Mouse (Mus musculus) macrophage (primary cell): ENCODE data around the gene Top2a. TPM values are rescaled to one million over a fixed set of nuclear protein-coding genes. Genes with fewer than 3 reads are reported as not detected.

Experiments
- H3K27ac ChIP-seq: fragments of 350-480 bp; formaldehyde crosslinking; 2 replicates; pipeline ENCODE4 v1.9.0; 2021
- H3K36me3 ChIP-seq: fragments of 350-480 bp; formaldehyde crosslinking; 2 replicates; pipeline ENCODE4 v1.9.0; 2021; ENCODE audit errors: inconsistent target
- H3K4me3 ChIP-seq: fragments of 350-480 bp; formaldehyde crosslinking; 2 replicates; pipeline ENCODE4 v1.9.0; 2021; ENCODE audit errors: inconsistent target
- H3K79me2 ChIP-seq: fragments of 350-480 bp; formaldehyde crosslinking; 2 replicates; pipeline ENCODE4 v1.9.0; 2021; ENCODE audit errors: inconsistent target
- WGBS: methylation state at CpG from one replicate; pipeline ENCODE4 v1.1.7; 2026; ENCODE audit warnings: inconsistent platforms; ENCODE audit not compliant: missing documents; 5-methylcytosine and 5-hydroxymethylcytosine counted together
- polyA plus RNA-seq: library from polyadenylated mRNA; stranded (reverse); fragments of 250-400 nt; gene quantifications from 3 replicates; pipeline ENCODE4 v1.2.4, GENCODE M21; 2018; ENCODE audit warnings: inconsistent platforms

Top2a gene
- polyA plus RNA-seq, 1 experiment from 2014 or later = 27.0 TPM

- Histone ChIP-seq H3K4me3 (no peak overlapping the region), H3K27ac (no peak overlapping the region), H3K36me3 (no peaks in the 10 kb centered on the region), H3K79me2 (no peaks in the 10 kb centered on the region)
- 1% methylated on average over 90 of the region's 94 CpGs for WGBS
These were observed 41.8 kb downstream of the Top2a start for GRCm38 (mm10) chr11:98981997-98982772.

GRCm38 (mm10) chr11:98981289-98981996 lies 42.5 kb downstream of the Top2a start:
- Histone ChIP-seq H3K27ac (no peak overlapping the region), H3K36me3 (no peaks in the 10 kb centered on the region), H3K79me2 (no peaks in the 10 kb centered on the region), H3K4me3 (no peak overlapping the region)
- 51% methylated on average over 17 of the region's 20 CpGs for WGBS

GRCm38 (mm10) chr11:98979356-98979755 lies 44.6 kb downstream of the Top2a start:
- Histone ChIP-seq H3K27ac (no peak overlapping the region), H3K4me3 (no peak overlapping the region), H3K79me2 (no peaks in the 10 kb centered on the region), H3K36me3 (no peaks in the 10 kb centered on the region)
- WGBS = 88% methylated on average over 4 of the region's 5 CpGs

- H3K36me3 ChIP-seq = peaks cover 4% of the 10 kb centered on the region; the same call in 1 of the 2 replicates
- no peak overlapping the region for H3K27ac ChIP-seq
- 93% methylated on average over 15 of the region's 15 CpGs for WGBS
- H3K79me2 ChIP-seq = no peaks in the 10 kb centered on the region
- H3K4me3 ChIP-seq = no peak overlapping the region
These were observed 45.4 kb downstream of the Top2a start for GRCm38 (mm10) chr11:98978526-98979148.

GRCm38 (mm10) chr11:98974871-98975719 lies 48.9 kb downstream of the Top2a start:
- Histone ChIP-seq H3K36me3 (peaks cover 32% of the 10 kb centered on the region; the same call in 1 of the 2 replicates), H3K4me3 (no peak overlapping the region), H3K27ac (no peak overlapping the region), H3K79me2 (no peaks in the 10 kb centered on the region)
- 64% methylated on average over 5 of the region's 5 CpGs for WGBS

- no peak overlapping the region for H3K27ac ChIP-seq
- WGBS = 94% methylated on average over 6 of the region's 6 CpGs
- peaks cover 38% of the 10 kb centered on the region; the same call in 1 of the 2 replicates for H3K36me3 ChIP-seq
- H3K79me2 ChIP-seq = no peaks in the 10 kb centered on the region
- no peak overlapping the region for H3K4me3 ChIP-seq
These were observed 49.8 kb downstream of the Top2a start for GRCm38 (mm10) chr11:98974213-98974612.

- no peak overlapping the region for H3K27ac ChIP-seq
- no peak overlapping the region for H3K4me3 ChIP-seq
- H3K36me3 ChIP-seq = peaks cover 38% of the 10 kb centered on the region; the same call in 1 of the 2 replicates
- H3K79me2 ChIP-seq = no peaks in the 10 kb centered on the region
- whole genome bisulfite sequencing = 95% methylated on average over 12 of the region's 14 CpGs
These were observed 50.4 kb downstream of the Top2a start for GRCm38 (mm10) chr11:98973584-98973983.

GRCm38 (mm10) chr11:98972801-98973360 lies 51.1 kb downstream of the Top2a start:
- no peak overlapping the region for H3K4me3 ChIP-seq
- WGBS = 81% methylated on average over 9 of the region's 9 CpGs
- no peaks in the 10 kb centered on the region for H3K79me2 ChIP-seq
- H3K27ac ChIP-seq = no peak overlapping the region
- peaks cover 45% of the 10 kb centered on the region; the same call in 1 of the 2 replicates for H3K36me3 ChIP-seq

GRCm38 (mm10) chr11:98972215-98972614 lies 51.8 kb downstream of the Top2a start:
- H3K36me3 ChIP-seq = peaks cover 49% of the 10 kb centered on the region; the same call in 1 of the 2 replicates
- WGBS = 58% methylated on average over 9 of the region's 9 CpGs
- H3K4me3 ChIP-seq = no peak overlapping the region
- H3K79me2 ChIP-seq = no peaks in the 10 kb centered on the region
- H3K27ac ChIP-seq = no peak overlapping the region

- WGBS = 89% methylated on average over 19 of the region's 23 CpGs
- Histone ChIP-seq H3K4me3 (no peak overlapping the region), H3K27ac (no peak overlapping the region), H3K36me3 (peaks cover 55% of the 10 kb centered on the region; the same call in 1 of the 2 replicates), H3K79me2 (no peaks in the 10 kb centered on the region; the same call in 1 of the 2 replicates)
These were observed 52.5 kb downstream of the Top2a start for GRCm38 (mm10) chr11:98971316-98972031.

- H3K27ac ChIP-seq = no peak overlapping the region
- peaks cover 55% of the 10 kb centered on the region; the same call in 1 of the 2 replicates for H3K36me3 ChIP-seq
- H3K4me3 ChIP-seq = no peak overlapping the region
- WGBS = 95% methylated on average over 29 of the region's 29 CpGs
- H3K79me2 ChIP-seq = peaks cover 7% of the 10 kb centered on the region; the same call in 1 of the 2 replicates
These were observed 53.6 kb downstream of the Top2a start for GRCm38 (mm10) chr11:98970191-98970925.

GRCm38 (mm10) chr11:98969496-98969927 lies 54.5 kb downstream of the Top2a start:
- Histone ChIP-seq H3K79me2 (peaks cover 15% of the 10 kb centered on the region; the same call in 1 of the 2 replicates), H3K4me3 (no peak overlapping the region), H3K27ac (no peak overlapping the region), H3K36me3 (peaks cover 55% of the 10 kb centered on the region; the same call in 1 of the 2 replicates)
- WGBS = 71% methylated on average over 13 of the region's 17 CpGs
